Mouse (Mus musculus) embryonic facial prominence, embryonic 10.5 days (tissue): ENCODE results near the gene Gm12184. TPM values are rescaled to one million over a fixed set of nuclear protein-coding genes. Genes with fewer than 3 reads are reported as not detected.
"Not testable (repeated sequence)": the region's sequence is repeated elsewhere in the genome, so short reads cannot be mapped to it uniquely, and the experiment has no call there.

Source experiments
- DNase-seq: peaks from one replicate; pipeline ENCODE4 v3.0.0-alpha.2; 2017; ENCODE audit warnings: low spot score
- H3K27ac ChIP-seq: fragments of 300-500 bp; sonication (generic); replicated peaks from 2 replicates; pipeline ENCODE4 v1.5.1; 2016; ENCODE audit warnings: mild to moderate bottlenecking
- H3K27me3 ChIP-seq: fragments of 300-500 bp; sonication (generic); replicated peaks from 2 replicates; pipeline ENCODE4 v1.6.1; 2016; ENCODE audit warnings: low read depth, mild to moderate bottlenecking; ENCODE audit not compliant: poor library complexity, severe bottlenecking
- H3K36me3 ChIP-seq: fragments of 300-500 bp; sonication (generic); replicated peaks from 2 replicates; pipeline ENCODE4 v1.6.1; 2016; ENCODE audit warnings: mild to moderate bottlenecking, moderate library complexity
- H3K4me1 ChIP-seq: fragments of 300-500 bp; sonication (generic); 2 replicates; pipeline ENCODE4 v1.6.1; 2016
- H3K4me3 ChIP-seq: fragments of 300-500 bp; sonication (generic); 2 replicates; pipeline ENCODE4 v1.5.1; 2016; ENCODE audit warnings: mild to moderate bottlenecking, moderate library complexity
- H3K9me3 ChIP-seq: fragments of 300-500 bp; sonication (generic); 2 replicates; pipeline ENCODE4 v1.6.1; 2016; ENCODE audit warnings: mild to moderate bottlenecking
- WGBS: fragments of 180-500 bp; shearing (Covaris S2); methylation state at CpG from one replicate; pipeline ENCODE4 v1.1.7; 2016; 5-methylcytosine and 5-hydroxymethylcytosine counted together
- polyA plus RNA-seq: library from polyadenylated mRNA; unstranded; fragments of >200 nt; fragmentation: Nextera tagmentation; extraction: Ambion mirVana; gene quantifications from 2 replicates; pipeline ENCODE4 v1.2.1, GENCODE M21; 2016

Gene Gm12184
- polyA plus RNA-seq, 1 experiment from 2014 or later = 3.0 TPM

DNA sequence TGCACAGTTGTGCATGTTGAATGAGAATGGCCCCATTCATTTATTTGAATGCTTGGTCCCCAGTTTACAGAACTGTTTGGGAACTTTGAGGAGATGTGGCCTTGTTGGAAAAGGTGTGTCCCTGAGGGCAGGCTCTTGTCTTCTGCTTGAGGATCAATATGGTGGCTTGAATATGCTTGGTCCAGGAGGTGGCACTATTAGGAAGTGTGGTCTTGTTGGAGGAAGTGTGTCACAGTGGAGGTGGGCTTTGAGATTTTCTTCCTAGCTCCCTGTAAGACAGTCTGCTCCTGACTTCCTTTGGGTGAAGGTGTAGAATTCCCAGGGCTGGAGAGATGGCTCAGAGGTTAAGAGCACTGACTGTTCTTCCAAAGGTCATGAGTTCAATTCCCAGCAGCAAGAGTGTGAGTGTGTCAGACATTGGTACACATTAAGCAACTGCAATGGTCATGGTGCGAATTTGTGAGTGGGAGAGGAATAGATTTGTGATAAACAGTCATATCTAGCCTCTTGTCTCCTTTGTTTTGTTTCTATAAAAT, 36.4 kb upstream of the Gm12184 start:
- WGBS = 78% methylated on average over 1 of the region's 1 CpGs
- no peak overlapping the region for H3K27ac ChIP-seq

DNA sequence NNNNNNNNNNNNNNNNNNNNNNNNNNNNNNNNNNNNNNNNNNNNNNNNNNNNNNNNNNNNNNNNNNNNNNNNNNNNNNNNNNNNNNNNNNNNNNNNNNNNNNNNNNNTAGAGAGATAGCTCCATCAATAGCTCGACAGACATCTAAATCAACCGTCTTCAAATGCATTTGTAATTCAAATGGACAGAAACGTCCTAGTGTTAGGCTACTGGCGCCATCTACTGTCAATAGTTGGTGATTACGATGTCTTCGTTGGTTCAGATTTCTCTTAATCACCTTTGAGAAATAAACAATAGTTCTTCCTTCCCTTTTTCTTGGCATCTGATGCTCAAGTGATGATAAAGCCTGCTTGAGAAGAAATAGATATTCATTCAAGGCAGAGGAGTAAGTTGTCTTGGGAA, 32.6 kb upstream of the Gm12184 start:
- Histone ChIP-seq H3K4me1 (peaks cover 20% of the 10 kb centered on the region), H3K9me3 (no peaks in the 10 kb centered on the region), H3K4me3 (peak overlapping the region; percentile 70), H3K27ac (no peak overlapping the region), H3K36me3 (no peaks in the 10 kb centered on the region), H3K27me3 (peaks cover 12% of the 10 kb centered on the region)
- under 1% methylated on average over 6 of the region's 6 CpGs for WGBS
- peak; percentile 37 for DNase-seq

More for the DNA sequence above, 36.4 kb upstream of the Gm12184 start:
- Histone ChIP-seq H3K36me3 (no peaks in the 10 kb centered on the region), H3K27me3 (peaks cover 7% of the 10 kb centered on the region; the same call in 1 of the 2 replicates), H3K4me3 (no peak overlapping the region), H3K4me1 (peaks cover 6% of the 10 kb centered on the region), H3K9me3 (no peaks in the 10 kb centered on the region)
- no peak for DNase-seq

- peak; percentile 84 for DNase-seq
- under 1% methylated on average over 31 of the region's 31 CpGs for WGBS
- no peaks in the 10 kb centered on the region for H3K9me3 ChIP-seq
- H3K27ac ChIP-seq = no peak overlapping the region
- H3K36me3 ChIP-seq = no peaks in the 10 kb centered on the region
- peaks cover 28% of the 10 kb centered on the region for H3K4me1 ChIP-seq
- peaks cover 29% of the 10 kb centered on the region for H3K27me3 ChIP-seq
- H3K4me3 ChIP-seq = peak overlapping the region; percentile 70
These were observed 27.2 kb upstream of the Gm12184 start for GRCm38 (mm10) chr11:48853474-48854180.

GRCm38 (mm10) chr11:48852624-48853473, 26.4 kb upstream of the Gm12184 start:
- no peak for DNase-seq
- H3K36me3 ChIP-seq = no peaks in the 10 kb centered on the region
- no peaks in the 10 kb centered on the region for H3K9me3 ChIP-seq
- H3K4me3 ChIP-seq = peak overlapping the region; percentile 70
- 8% methylated on average over 23 of the region's 23 CpGs for WGBS
- H3K27ac ChIP-seq = no peak overlapping the region
- H3K27me3 ChIP-seq = peaks cover 29% of the 10 kb centered on the region
- H3K4me1 ChIP-seq = peaks cover 22% of the 10 kb centered on the region

DNA sequence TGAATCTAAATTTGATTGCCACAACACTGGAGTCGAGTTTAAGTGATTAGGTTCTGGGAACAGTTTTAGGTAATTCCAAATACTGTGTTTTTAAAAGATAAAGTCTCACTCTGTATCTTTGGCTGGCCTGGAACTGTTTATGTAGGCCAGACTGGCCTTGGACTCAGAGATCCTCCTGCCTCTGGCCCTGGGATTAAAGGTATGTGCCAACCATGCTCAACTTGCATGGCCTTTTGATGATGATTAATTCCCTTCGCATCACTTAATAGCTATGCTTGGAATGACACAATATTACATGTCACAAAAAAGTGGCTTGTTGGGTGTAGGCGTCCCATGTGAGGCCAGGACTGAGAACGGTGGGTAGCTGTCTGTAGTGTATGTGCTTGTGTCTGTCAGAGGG, 25.7 kb upstream of the Gm12184 start:
- Histone ChIP-seq H3K4me3 (peak overlapping the region; percentile 70; the same call in 1 of the 2 replicates), H3K9me3 (no peaks in the 10 kb centered on the region), H3K27ac (no peak overlapping the region), H3K27me3 (peaks cover 30% of the 10 kb centered on the region), H3K4me1 (peaks cover 19% of the 10 kb centered on the region), H3K36me3 (no peaks in the 10 kb centered on the region)
- no peak for DNase-seq
- 78% methylated on average over 4 of the region's 4 CpGs for WGBS

DNA sequence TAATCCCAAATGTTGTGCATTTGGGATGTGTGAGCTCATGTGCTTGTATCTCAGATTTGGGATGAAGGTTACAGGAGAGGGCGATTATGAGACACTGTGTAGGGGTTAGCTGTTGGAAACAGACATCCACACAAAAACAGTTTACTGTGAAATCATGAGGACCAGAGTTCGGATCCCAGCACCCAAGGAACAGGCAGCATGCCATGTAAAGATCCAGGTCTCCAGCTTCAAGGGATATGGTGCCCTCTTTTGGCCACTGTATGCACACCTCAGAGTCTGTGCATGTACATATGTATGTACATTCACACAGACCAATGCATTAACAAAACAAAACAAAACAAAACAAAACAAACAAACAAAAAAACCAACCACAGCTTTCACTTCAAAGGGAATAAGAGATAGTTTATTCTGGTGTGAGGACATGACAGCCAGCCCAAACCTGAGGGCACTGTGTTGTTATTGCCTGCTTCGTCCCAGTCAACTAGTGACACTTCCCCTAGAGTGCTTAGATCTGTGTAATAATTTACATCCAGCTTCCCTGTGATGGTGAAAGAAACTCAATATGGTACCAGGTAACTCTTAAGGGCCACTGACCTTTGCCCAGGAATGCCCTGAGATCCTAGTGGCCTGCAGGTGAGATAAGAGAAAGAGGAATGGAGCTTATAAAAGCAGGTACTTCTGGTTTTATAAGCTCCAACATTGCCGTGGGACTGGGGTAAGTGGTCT, 25.0 kb upstream of the Gm12184 start:
- 79% methylated on average over 4 of the region's 4 CpGs for WGBS

GRCm38 (mm10) chr11:48850240-48850639, 23.8 kb upstream of the Gm12184 start:
- Histone ChIP-seq H3K36me3 (no peaks in the 10 kb centered on the region), H3K9me3 (no peaks in the 10 kb centered on the region), H3K4me3 (no peak overlapping the region), H3K27me3 (peaks cover 34% of the 10 kb centered on the region), H3K4me1 (peaks cover 19% of the 10 kb centered on the region), H3K27ac (no peak overlapping the region)
- no peak for DNase-seq
- WGBS = 61% methylated on average over 2 of the region's 2 CpGs

More for the DNA sequence above, 25.0 kb upstream of the Gm12184 start:
- Histone ChIP-seq H3K4me1 (peaks cover 19% of the 10 kb centered on the region), H3K27me3 (peaks cover 30% of the 10 kb centered on the region), H3K9me3 (no peaks in the 10 kb centered on the region), H3K27ac (no peak overlapping the region), H3K36me3 (no peaks in the 10 kb centered on the region), H3K4me3 (no peak overlapping the region)
- DNase-seq = no peak

- 56% methylated on average over 5 of the region's 5 CpGs for WGBS
- H3K27me3 ChIP-seq = peaks cover 44% of the 10 kb centered on the region
- no peaks in the 10 kb centered on the region for H3K9me3 ChIP-seq
- H3K4me1 ChIP-seq = no peaks in the 10 kb centered on the region
- no peak overlapping the region for H3K27ac ChIP-seq
- H3K4me3 ChIP-seq = no peak overlapping the region
- H3K36me3 ChIP-seq = no peaks in the 10 kb centered on the region
- no peak for DNase-seq
These were observed 20.4 kb upstream of the Gm12184 start for GRCm38 (mm10) chr11:48846881-48847280.

DNA sequence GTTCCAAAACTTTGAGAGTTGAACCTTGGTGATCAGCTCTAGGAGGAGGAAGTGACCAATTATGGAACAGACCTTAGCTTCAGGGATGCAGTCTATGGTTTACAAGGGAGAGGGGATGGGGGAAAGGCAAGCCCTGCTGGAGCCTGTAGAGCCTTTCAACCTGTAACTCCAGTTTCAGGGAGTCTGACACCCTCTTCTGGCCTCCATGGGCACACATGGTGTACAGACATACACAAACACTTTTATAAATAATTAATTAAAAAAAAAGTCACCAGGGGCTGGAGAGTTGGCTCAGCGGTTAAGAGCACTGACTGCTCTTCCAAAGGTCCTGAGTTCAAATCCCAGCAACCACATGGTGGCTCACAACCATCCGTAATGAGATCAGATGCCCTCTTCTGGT, 19.9 kb upstream of the Gm12184 start:
- H3K4me3 ChIP-seq, H3K27ac ChIP-seq, H3K9me3 ChIP-seq, H3K36me3 ChIP-seq, DNase-seq, H3K4me1 ChIP-seq: not testable (repeated sequence)
- WGBS = 82% methylated on average over 2 of the region's 2 CpGs
- peaks cover 44% of the 10 kb centered on the region for H3K27me3 ChIP-seq

DNA sequence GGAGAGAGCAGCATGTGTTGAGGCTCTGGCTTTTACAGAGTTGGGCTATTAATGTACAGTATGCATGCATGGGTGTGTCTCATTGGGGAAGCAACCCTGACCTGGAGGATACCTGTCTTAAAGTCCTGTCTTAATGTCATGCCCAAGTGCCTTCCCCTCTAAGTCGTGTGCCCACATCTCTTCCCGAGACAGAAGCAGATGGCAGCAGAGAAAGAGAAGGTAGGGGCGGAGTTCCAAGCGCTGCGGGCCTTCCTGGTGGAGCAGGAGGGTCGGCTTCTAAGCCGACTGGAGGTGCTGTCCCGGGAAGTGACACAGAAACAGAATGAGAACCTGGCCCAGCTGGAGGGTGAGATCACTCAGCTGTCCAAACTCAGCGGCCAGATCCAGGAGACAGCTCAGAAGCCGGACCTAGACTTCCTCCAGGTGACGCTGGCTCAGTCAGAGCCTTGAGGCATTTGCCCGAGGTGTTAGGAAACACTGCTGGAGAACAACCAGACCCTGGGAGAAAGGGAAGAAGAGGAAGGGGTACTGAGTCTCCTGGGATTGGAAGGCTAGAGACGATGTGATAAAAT, 18.9 kb upstream of the Gm12184 start:
- Histone ChIP-seq H3K27ac (no peak overlapping the region), H3K4me3 (no peak overlapping the region), H3K27me3 (peaks cover 47% of the 10 kb centered on the region), H3K4me1 (no peaks in the 10 kb centered on the region), H3K9me3 (no peaks in the 10 kb centered on the region), H3K36me3 (no peaks in the 10 kb centered on the region)
- WGBS = 31% methylated on average over 13 of the region's 13 CpGs
- no peak for DNase-seq

GRCm38 (mm10) chr11:48844309-48844708, 17.9 kb upstream of the Gm12184 start:
- H3K27ac ChIP-seq = no peak overlapping the region
- no peaks in the 10 kb centered on the region for H3K9me3 ChIP-seq
- H3K36me3 ChIP-seq = no peaks in the 10 kb centered on the region
- H3K4me3 ChIP-seq = no peak overlapping the region
- no peaks in the 10 kb centered on the region for H3K4me1 ChIP-seq
- WGBS = 59% methylated on average over 6 of the region's 6 CpGs
- H3K27me3 ChIP-seq = peaks cover 48% of the 10 kb centered on the region
- DNase-seq = no peak

DNA sequence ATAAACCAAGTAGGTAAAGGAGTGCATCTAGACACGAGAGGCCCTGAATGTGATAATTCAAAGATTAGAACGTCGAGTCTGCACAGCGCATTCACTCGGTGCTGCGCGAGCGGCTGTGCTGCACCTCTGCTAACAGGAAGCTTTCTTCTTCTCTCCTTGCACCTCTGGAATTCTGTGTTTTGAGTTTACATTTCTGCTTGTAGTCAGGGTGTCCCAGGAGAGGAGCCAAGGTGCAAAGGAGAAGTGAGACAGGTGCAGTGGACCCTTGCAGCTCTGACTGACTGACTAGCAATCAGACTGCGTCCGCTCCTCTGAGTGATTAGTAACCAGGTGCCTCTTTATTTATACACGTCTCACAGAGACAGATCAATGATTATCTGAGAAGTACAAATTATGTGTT, 16.7 kb upstream of the Gm12184 start:
- DNase-seq = no peak
- no peaks in the 10 kb centered on the region for H3K36me3 ChIP-seq
- H3K4me3 ChIP-seq = no peak overlapping the region
- H3K27ac ChIP-seq = no peak overlapping the region
- peaks cover 6% of the 10 kb centered on the region for H3K4me1 ChIP-seq
- no peaks in the 10 kb centered on the region for H3K9me3 ChIP-seq
- H3K27me3 ChIP-seq = peaks cover 48% of the 10 kb centered on the region
- 86% methylated on average over 11 of the region's 11 CpGs for WGBS
